Mouse (Mus musculus) CD4-positive helper T cell, adult 2 months (primary cell): Measurements from ENCODE around the gene Zmynd11.

Experiments
- DNase-seq: peaks from one replicate; pipeline ENCODE4 v3.0.0-alpha.2; 2012; ENCODE audit warnings: low read depth, missing footprints, low spot score

Gene Zmynd11

GRCm38 (mm10) chr13:9713462-9714134, 51.5 kb downstream of the Zmynd11 start:
- DNase-seq, result no peak

GRCm38 (mm10) chr13:9712971-9713370, 52.2 kb downstream of the Zmynd11 start:
- DNase-seq, result no peak

- DNase-seq, result no peak
Observed at GRCm38 (mm10) chr13:9712409-9712808, 52.7 kb downstream of the Zmynd11 start.

GRCm38 (mm10) chr13:9708433-9709240, 56.5 kb downstream of the Zmynd11 start:
- DNase-seq, result no peak

- no peak for DNase-seq
Observed at GRCm38 (mm10) chr13:9706720-9707119, 58.4 kb downstream of the Zmynd11 start.

- DNase-seq, result no peak
Observed at GRCm38 (mm10) chr13:9702615-9703235, 62.4 kb downstream of the Zmynd11 start.

GRCm38 (mm10) chr13:9697340-9697739, 67.8 kb downstream of the Zmynd11 start:
- DNase-seq, result no peak

- no peak for DNase-seq
Observed at GRCm38 (mm10) chr13:9695809-9696208, 69.3 kb downstream of the Zmynd11 start.

- no peak for DNase-seq
Observed at GRCm38 (mm10) chr13:9695403-9695802, 69.7 kb downstream of the Zmynd11 start.

- no peak for DNase-seq
Observed at GRCm38 (mm10) chr13:9694651-9695050, 70.5 kb downstream of the Zmynd11 start.

GRCm38 (mm10) chr13:9692876-9693275, 72.3 kb downstream of the Zmynd11 start:
- no peak for DNase-seq

GRCm38 (mm10) chr13:9689366-9689765, 75.8 kb downstream of the Zmynd11 start:
- no peak for DNase-seq

GRCm38 (mm10) chr13:9686765-9687164, 78.4 kb downstream of the Zmynd11 start:
- no peak for DNase-seq

- no peak for DNase-seq
Observed at GRCm38 (mm10) chr13:9686261-9686660, 78.9 kb downstream of the Zmynd11 start.

- no peak for DNase-seq
Observed at GRCm38 (mm10) chr13:9684153-9684923, 80.8 kb downstream of the Zmynd11 start.

GRCm38 (mm10) chr13:9683280-9683679, 81.8 kb downstream of the Zmynd11 start:
- DNase-seq, result no peak

GRCm38 (mm10) chr13:9681492-9681891, 83.6 kb downstream of the Zmynd11 start:
- DNase-seq, result no peak

- DNase-seq, result no peak
Observed at GRCm38 (mm10) chr13:9674126-9674525, 91.0 kb downstream of the Zmynd11 start.

- no peak for DNase-seq
Observed at GRCm38 (mm10) chr13:9669246-9669645, 95.9 kb downstream of the Zmynd11 start.

- DNase-seq, result no peak
Observed at GRCm38 (mm10) chr13:9667954-9668496, 97.1 kb downstream of the Zmynd11 start.

GRCm38 (mm10) chr13:9663593-9663992, 101.5 kb downstream of the Zmynd11 start:
- no peak for DNase-seq
